Mouse (Mus musculus) midbrain, embryonic 10.5 days (tissue): ENCODE results near the gene Gstm6. TPM values are rescaled to one million over a fixed set of nuclear protein-coding genes. Genes with fewer than 3 reads are reported as not detected.
"Not testable (repeated sequence)": the region's sequence is repeated elsewhere in the genome, so short reads cannot be mapped to it uniquely, and the experiment has no call there.

Experiments
- DNase-seq: peaks from one replicate; pipeline ENCODE4 v3.0.0-alpha.2; 2017; ENCODE audit warnings: low spot score
- H3K27ac ChIP-seq: fragments of 300-500 bp; sonication (generic); replicated peaks from 2 replicates; pipeline ENCODE4 v1.5.1; 2016; ENCODE audit warnings: mild to moderate bottlenecking
- H3K27me3 ChIP-seq: fragments of 300-500 bp; sonication (generic); 2 replicates; pipeline ENCODE4 v1.6.1; 2016; ENCODE audit warnings: low read depth, mild to moderate bottlenecking; ENCODE audit not compliant: poor library complexity, severe bottlenecking
- H3K36me3 ChIP-seq: fragments of 300-500 bp; sonication (generic); 2 replicates; pipeline ENCODE4 v1.6.1; 2016; ENCODE audit warnings: mild to moderate bottlenecking, moderate library complexity
- H3K4me1 ChIP-seq: fragments of 300-500 bp; sonication (generic); 2 replicates; pipeline ENCODE4 v1.6.1; 2016
- H3K4me3 ChIP-seq: fragments of 300-500 bp; sonication (generic); 2 replicates; pipeline ENCODE4 v1.5.1; 2016; ENCODE audit warnings: mild to moderate bottlenecking, moderate library complexity
- H3K9me3 ChIP-seq: fragments of 300-500 bp; sonication (generic); replicated peaks from 2 replicates; pipeline ENCODE4 v1.6.1; 2016; ENCODE audit warnings: mild to moderate bottlenecking
- WGBS: fragments of 180-500 bp; shearing (Covaris S2); methylation state at CpG from one replicate; pipeline ENCODE4 v1.1.7; 2016; 5-methylcytosine and 5-hydroxymethylcytosine counted together
- polyA plus RNA-seq: library from polyadenylated mRNA; unstranded; fragments of >200 nt; fragmentation: Nextera tagmentation; extraction: Ambion mirVana; gene quantifications from 2 replicates; pipeline ENCODE4 v1.2.1, GENCODE M21; 2016

The Gstm6 gene
- polyA plus RNA-seq, 1 experiment from 2014 or later: 13.1 TPM

GRCm38 (mm10) chr3:107965592-107965991 is 22.0 kb upstream of the Gstm6 start:
- peaks cover 15% of the 10 kb centered on the region for H3K4me1 ChIP-seq
- H3K4me3 ChIP-seq: no peak overlapping the region
- no peaks in the 10 kb centered on the region for H3K27me3 ChIP-seq
- H3K9me3 ChIP-seq: no peaks in the 10 kb centered on the region
- whole genome bisulfite sequencing: 74% methylated on average over 1 of the region's 1 CpGs
- no peak overlapping the region for H3K27ac ChIP-seq
- DNase-seq: no peak
- H3K36me3 ChIP-seq: no peaks in the 10 kb centered on the region

- H3K4me3 ChIP-seq: no peak overlapping the region
- H3K4me1 ChIP-seq: peaks cover 17% of the 10 kb centered on the region
- DNase-seq: no peak
- H3K9me3 ChIP-seq: no peaks in the 10 kb centered on the region
- H3K27ac ChIP-seq: peak overlapping the region; percentile 69
- H3K36me3 ChIP-seq: no peaks in the 10 kb centered on the region
- H3K27me3 ChIP-seq: no peaks in the 10 kb centered on the region
- WGBS: 68% methylated on average over 5 of the region's 5 CpGs
These were observed 21.2 kb upstream of the Gstm6 start for GRCm38 (mm10) chr3:107964656-107965308.

GRCm38 (mm10) chr3:107964026-107964425 is 20.5 kb upstream of the Gstm6 start:
- no peak for DNase-seq
- WGBS: 82% methylated on average over 4 of the region's 4 CpGs
- Histone ChIP-seq H3K27me3 (no peaks in the 10 kb centered on the region), H3K36me3 (no peaks in the 10 kb centered on the region), H3K27ac (peak overlapping the region; percentile 69), H3K4me3 (no peak overlapping the region), H3K4me1 (peaks cover 17% of the 10 kb centered on the region), H3K9me3 (no peaks in the 10 kb centered on the region)

GRCm38 (mm10) chr3:107955260-107955659 is 11.7 kb upstream of the Gstm6 start:
- not testable (repeated sequence) for H3K27ac ChIP-seq, H3K36me3 ChIP-seq, H3K4me3 ChIP-seq, H3K4me1 ChIP-seq, DNase-seq, H3K27me3 ChIP-seq, H3K9me3 ChIP-seq
- 90% methylated on average over 9 of the region's 9 CpGs for WGBS

GRCm38 (mm10) chr3:107953906-107954305 is 10.4 kb upstream of the Gstm6 start:
- Histone ChIP-seq H3K36me3 (no peaks in the 10 kb centered on the region), H3K9me3 (no peaks in the 10 kb centered on the region), H3K4me1 (peaks cover 5% of the 10 kb centered on the region; the same call in 1 of the 2 replicates), H3K27ac (no peak overlapping the region), H3K4me3 (no peak overlapping the region), H3K27me3 (no peaks in the 10 kb centered on the region)
- no peak for DNase-seq
- WGBS: 85% methylated on average over 5 of the region's 5 CpGs

GRCm38 (mm10) chr3:107953328-107953755 is 9.8 kb upstream of the Gstm6 start:
- Histone ChIP-seq H3K9me3 (no peaks in the 10 kb centered on the region), H3K4me1 (peaks cover 5% of the 10 kb centered on the region; the same call in 1 of the 2 replicates), H3K27me3 (no peaks in the 10 kb centered on the region), H3K36me3 (no peaks in the 10 kb centered on the region), H3K27ac (no peak overlapping the region), H3K4me3 (no peak overlapping the region)
- 24% methylated on average over 6 of the region's 6 CpGs for WGBS
- DNase-seq: peak; percentile 34

- DNase-seq: no peak
- WGBS: 87% methylated on average over 11 of the region's 11 CpGs
- Histone ChIP-seq H3K9me3 (no peaks in the 10 kb centered on the region), H3K4me1 (peaks cover 5% of the 10 kb centered on the region; the same call in 1 of the 2 replicates), H3K4me3 (no peak overlapping the region), H3K36me3 (no peaks in the 10 kb centered on the region), H3K27ac (no peak overlapping the region), H3K27me3 (no peaks in the 10 kb centered on the region)
These were observed 7.0 kb upstream of the Gstm6 start for GRCm38 (mm10) chr3:107950531-107950930.

- H3K4me3 ChIP-seq, H3K4me1 ChIP-seq, DNase-seq, H3K9me3 ChIP-seq, H3K27ac ChIP-seq, H3K27me3 ChIP-seq, H3K36me3 ChIP-seq: not testable (repeated sequence)
- WGBS: 93% methylated on average over 1 of the region's 1 CpGs
These were observed 5.9 kb upstream of the Gstm6 start for GRCm38 (mm10) chr3:107949461-107949860.

GRCm38 (mm10) chr3:107945729-107946128 is 2.2 kb upstream of the Gstm6 start:
- Histone ChIP-seq H3K27ac (no peak overlapping the region), H3K27me3 (no peaks in the 10 kb centered on the region), H3K4me3 (no peak overlapping the region), H3K9me3 (no peaks in the 10 kb centered on the region), H3K36me3 (no peaks in the 10 kb centered on the region), H3K4me1 (peaks cover 10% of the 10 kb centered on the region)
- 48% methylated on average over 4 of the region's 4 CpGs for WGBS
- DNase-seq: no peak

- no peaks in the 10 kb centered on the region for H3K9me3 ChIP-seq
- H3K4me1 ChIP-seq: peaks cover 22% of the 10 kb centered on the region
- 86% methylated on average over 4 of the region's 4 CpGs for WGBS
- no peaks in the 10 kb centered on the region for H3K27me3 ChIP-seq
- DNase-seq: no peak
- H3K27ac ChIP-seq: no peak overlapping the region
- no peaks in the 10 kb centered on the region for H3K36me3 ChIP-seq
- H3K4me3 ChIP-seq: no peak overlapping the region
These were observed 2.3 kb downstream of the Gstm6 start for GRCm38 (mm10) chr3:107941261-107941660.

GRCm38 (mm10) chr3:107940524-107940923 is 3.0 kb downstream of the Gstm6 start:
- no peaks in the 10 kb centered on the region for H3K27me3 ChIP-seq
- no peak overlapping the region for H3K27ac ChIP-seq
- no peaks in the 10 kb centered on the region for H3K36me3 ChIP-seq
- DNase-seq: no peak
- 85% methylated on average over 7 of the region's 7 CpGs for WGBS
- H3K4me3 ChIP-seq: no peak overlapping the region
- peaks cover 22% of the 10 kb centered on the region for H3K4me1 ChIP-seq
- no peaks in the 10 kb centered on the region for H3K9me3 ChIP-seq

GRCm38 (mm10) chr3:107939830-107940229 is 3.7 kb downstream of the Gstm6 start:
- Histone ChIP-seq H3K4me3 (no peak overlapping the region), H3K27ac (peak overlapping the region; percentile 19; the same call in 1 of the 2 replicates), H3K9me3 (no peaks in the 10 kb centered on the region), H3K27me3 (no peaks in the 10 kb centered on the region), H3K4me1 (peaks cover 22% of the 10 kb centered on the region), H3K36me3 (no peaks in the 10 kb centered on the region)
- no peak for DNase-seq
- WGBS: 79% methylated on average over 4 of the region's 4 CpGs

- no peaks in the 10 kb centered on the region for H3K36me3 ChIP-seq
- H3K27ac ChIP-seq: peak overlapping the region; percentile 19; the same call in 1 of the 2 replicates
- H3K27me3 ChIP-seq: no peaks in the 10 kb centered on the region
- peaks cover 22% of the 10 kb centered on the region for H3K4me1 ChIP-seq
- no peak overlapping the region for H3K4me3 ChIP-seq
- WGBS: 48% methylated on average over 3 of the region's 3 CpGs
- H3K9me3 ChIP-seq: no peaks in the 10 kb centered on the region
- DNase-seq: peak; percentile 52
These were observed 4.1 kb downstream of the Gstm6 start for GRCm38 (mm10) chr3:107939403-107939802.
